ENCODE assay signal across 12 mouse cellular contexts in genomic region chr1:120196724-120197123, GRCm38 (mm10).
DNase-seq lines count a peak whose midpoint lies in the region; ATAC-seq and TF ChIP-seq lines count a peak whose summit lies in the region.
"Had no signal": no experiment of that assay in that cellular context is flagged by ENCODE, and none has a peak within 500 bp of the region (broad histone marks: within the 10 kb centered on the region; RNA-seq: fewer than 3 reads in every experiment).

No protein-coding gene starts in this region.

- no peaks in the 10 kb centered on the region for H3K36me3 ChIP-seq in lung, embryonic 14.5 days (ENCODE audit: insufficient read depth)
- H3K36me3 ChIP-seq in lung, postnatal 0 days (ENCODE audit: insufficient read depth, low read length): no peaks in the 10 kb centered on the region
- H3K36me3 ChIP-seq in midbrain, embryonic 13.5 days: no peaks in the 10 kb centered on the region
- H3K36me3 ChIP-seq in midbrain, embryonic 10.5 days: no peaks in the 10 kb centered on the region
- H3K36me3 ChIP-seq: embryonic facial prominence, embryonic 10.5 days; embryonic facial prominence, embryonic 12.5 days; forebrain, embryonic 12.5 days; forebrain, embryonic 15.5 days had no signal

- TF ChIP-seq EP300 in lung, postnatal 0 days (IDR thresholded peaks at IDR 0.05): no peak

- no peaks in the 10 kb centered on the region for H3K27me3 ChIP-seq in lung, embryonic 14.5 days (ENCODE audit: insufficient read depth, low read length)
- H3K27me3 ChIP-seq in lung, postnatal 0 days (replicated peaks; ENCODE audit: insufficient read depth, low read length): no peaks in the 10 kb centered on the region; the same call in 1 of the 2 replicates
- peaks cover 12% of the 10 kb centered on the region; the same call in 1 of the 2 replicates for H3K27me3 ChIP-seq in midbrain, embryonic 13.5 days
- H3K27me3 ChIP-seq in midbrain, embryonic 10.5 days (ENCODE audit: low read depth, poor library complexity, severe bottlenecking): no peaks in the 10 kb centered on the region
- H3K27me3 ChIP-seq: embryonic facial prominence, embryonic 12.5 days; forebrain, embryonic 12.5 days; forebrain, embryonic 15.5 days had no signal

- no peak for TF ChIP-seq CTCF in lung, embryonic 14.5 days (IDR thresholded peaks at IDR 0.05; ENCODE audit: low read depth)
- no peak for TF ChIP-seq CTCF in lung, postnatal 0 days (IDR thresholded peaks at IDR 0.05)

- no peak overlapping the region for H3K27ac ChIP-seq in lung, embryonic 14.5 days (ENCODE audit: low read depth)
- no peak overlapping the region for H3K27ac ChIP-seq in lung, postnatal 0 days (ENCODE audit: low read length)
- H3K27ac ChIP-seq in midbrain, embryonic 13.5 days: no peak overlapping the region
- no peak overlapping the region for H3K27ac ChIP-seq in midbrain, embryonic 10.5 days (replicated peaks)
- H3K27ac ChIP-seq: embryonic facial prominence, embryonic 10.5 days; embryonic facial prominence, embryonic 12.5 days; forebrain, embryonic 12.5 days; forebrain, embryonic 15.5 days had no signal

- H3K4me2 ChIP-seq in lung, embryonic 14.5 days: no peak overlapping the region
- H3K4me2 ChIP-seq in lung, postnatal 0 days (replicated peaks; ENCODE audit: low read depth, low read length): no peak overlapping the region
- no peak overlapping the region for H3K4me2 ChIP-seq in midbrain, embryonic 13.5 days (replicated peaks)
- H3K4me2 ChIP-seq: embryonic facial prominence, embryonic 12.5 days; forebrain, embryonic 12.5 days; forebrain, embryonic 15.5 days had no signal

- ATAC-seq in frontal cortex, adult (ENCODE audit: low TSS enrichment): peak; percentile 11; the same call in 1 of the 2 replicates
- ATAC-seq in lung, embryonic 14.5 days (ENCODE audit: insufficient read depth): 0 out of 2 replicates have a peak, but pooled peaks have one; percentile 7
- no peak for ATAC-seq in lung, postnatal 0 days
- 0 out of 2 replicates have a peak, but pooled peaks have one; percentile 5 for ATAC-seq in midbrain, embryonic 13.5 days

- 77% methylated on average over 2 of the region's 2 CpGs for WGBS in lung, embryonic 14.5 days
- WGBS in lung, postnatal 0 days: 96% methylated on average over 2 of the region's 2 CpGs
- WGBS in midbrain, embryonic 13.5 days: 85% methylated on average over 2 of the region's 2 CpGs
- 84% methylated on average over 2 of the region's 2 CpGs for WGBS in midbrain, embryonic 10.5 days

- no peak overlapping the region for H3K4me3 ChIP-seq in lung, embryonic 14.5 days (ENCODE audit: low read depth, low read length)
- H3K4me3 ChIP-seq in lung, postnatal 0 days (ENCODE audit: low read depth, low read length): no peak overlapping the region
- H3K4me3 ChIP-seq in midbrain, embryonic 13.5 days (replicated peaks): no peak overlapping the region
- no peak overlapping the region for H3K4me3 ChIP-seq in midbrain, embryonic 10.5 days
- H3K4me3 ChIP-seq: embryonic facial prominence, embryonic 10.5 days; embryonic facial prominence, embryonic 12.5 days; forebrain, embryonic 12.5 days; forebrain, embryonic 15.5 days had no signal

- H3K9ac ChIP-seq in lung, embryonic 14.5 days: no peak overlapping the region
- no peak overlapping the region for H3K9ac ChIP-seq in lung, postnatal 0 days (replicated peaks; ENCODE audit: low read depth)
- no peak overlapping the region for H3K9ac ChIP-seq in midbrain, embryonic 13.5 days (replicated peaks)
- H3K9ac ChIP-seq: embryonic facial prominence, embryonic 12.5 days; forebrain, embryonic 12.5 days; forebrain, embryonic 15.5 days; forebrain, postnatal 0 days had no signal

- H3K4me1 ChIP-seq in lung, embryonic 14.5 days (ENCODE audit: insufficient read depth): no peaks in the 10 kb centered on the region
- H3K4me1 ChIP-seq in lung, postnatal 0 days (ENCODE audit: insufficient read depth, low read depth, low read length): no peaks in the 10 kb centered on the region
- no peaks in the 10 kb centered on the region; the same call in 1 of the 2 replicates for H3K4me1 ChIP-seq in midbrain, embryonic 13.5 days (replicated peaks)
- H3K4me1 ChIP-seq in midbrain, embryonic 10.5 days: peaks cover 6% of the 10 kb centered on the region; the same call in 1 of the 2 replicates
- H3K4me1 ChIP-seq: embryonic facial prominence, embryonic 12.5 days; forebrain, embryonic 12.5 days; forebrain, embryonic 15.5 days had no signal

- no peak for DNase-seq in frontal cortex, adult 2 months (ENCODE audit: extremely low spot score in 1 of 2, low spot score in 1 of 2)
- DNase-seq in lung, embryonic 14.5 days: no peak
- DNase-seq in lung, postnatal 0 days (ENCODE audit: low spot score): no peak
- DNase-seq in midbrain, embryonic 10.5 days (ENCODE audit: low spot score): no peak
- DNase-seq in adrenal gland, adult 8-10 months: no peak

- H3K9me3 ChIP-seq in lung, embryonic 14.5 days (ENCODE audit: low read depth, low read length): no peaks in the 10 kb centered on the region
- no peaks in the 10 kb centered on the region for H3K9me3 ChIP-seq in lung, postnatal 0 days (ENCODE audit: low read length)
- H3K9me3 ChIP-seq in midbrain, embryonic 13.5 days: peaks cover under 1% of the 10 kb centered on the region; the same call in 1 of the 2 replicates
- no peaks in the 10 kb centered on the region for H3K9me3 ChIP-seq in midbrain, embryonic 10.5 days (replicated peaks)
- H3K9me3 ChIP-seq: embryonic facial prominence, embryonic 10.5 days; embryonic facial prominence, embryonic 12.5 days; forebrain, embryonic 12.5 days; forebrain, embryonic 15.5 days had no signal
